Mouse (Mus musculus): ENCODE measurements around the gene Gm11939.
"Not testable (repeated sequence)": the region's sequence is repeated elsewhere in the genome, so short reads cannot be mapped to it uniquely, and the experiment has no call there.

Gm11939 gene

DNA sequence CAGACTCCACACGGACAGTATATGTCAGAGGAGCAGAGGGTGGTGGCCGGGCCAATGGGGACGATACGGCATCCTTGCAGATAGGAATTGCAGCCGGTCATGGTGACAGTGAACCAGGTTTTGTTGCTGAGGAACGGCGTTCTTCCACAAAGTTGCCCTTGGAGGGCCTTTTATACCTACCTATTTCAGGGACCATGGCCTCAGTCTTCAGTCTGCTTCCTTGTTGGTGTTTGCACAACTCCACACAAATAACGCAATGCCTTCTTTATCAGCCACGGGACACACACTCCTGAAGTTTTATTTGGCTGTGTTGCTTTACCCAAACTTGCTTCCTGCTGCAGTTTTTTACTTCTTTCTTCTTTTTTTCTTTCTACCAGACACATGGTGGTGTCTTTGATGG is at the start of gene Gm11939:
Gene Gm11939 (minus strand): TSS at position 101 of the 400 bp plus-strand sequence.
- no peak for DNase-seq

DNA sequence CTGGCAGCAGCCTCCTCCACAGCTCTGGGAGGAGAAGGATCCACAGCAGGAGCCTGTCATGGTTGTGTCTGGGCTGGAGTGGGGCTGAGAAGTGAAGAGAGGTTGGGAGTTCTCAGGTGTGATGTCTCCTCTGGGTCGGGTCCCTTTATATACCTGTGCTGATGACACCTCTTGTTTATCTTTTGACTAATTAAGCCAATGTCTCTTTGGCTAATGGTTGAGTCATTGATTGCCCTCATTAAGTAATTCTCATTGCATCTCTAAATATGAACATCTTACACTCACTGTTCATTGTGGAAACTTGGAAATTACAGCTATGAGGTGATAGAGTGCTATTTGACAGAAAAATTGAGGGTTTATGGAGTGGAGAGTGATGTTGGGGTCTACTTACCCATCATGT is 43.9 kb upstream of the Gm11939 start, which contains the start of gene Gm11938:
Gene Gm11938 (minus strand): TSS at position 101 of the 400 bp plus-strand sequence.
- not testable (repeated sequence) for DNase-seq

DNA sequence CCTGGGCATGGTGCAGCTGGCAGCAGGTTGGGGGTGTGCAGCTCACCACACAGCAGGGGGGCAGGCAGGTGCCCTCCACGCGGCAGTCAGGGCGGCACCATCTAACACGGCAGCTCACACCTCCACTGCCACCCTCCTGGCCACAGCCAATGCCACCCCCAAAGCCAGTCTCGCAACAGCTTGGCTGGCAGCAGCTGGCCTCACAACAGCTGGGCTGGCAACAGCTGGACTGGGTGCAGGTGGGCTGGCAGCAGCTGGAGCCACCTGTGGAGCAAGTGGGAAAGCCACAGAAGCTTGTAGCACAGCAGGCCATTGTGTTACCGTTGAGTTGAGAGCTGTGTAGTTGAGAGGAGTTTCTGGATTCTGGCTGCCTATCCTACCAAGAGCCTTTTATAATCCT is 38.5 kb upstream of the Gm11939 start, which contains the start of gene Krtap9-3:
Gene Krtap9-3 (minus strand): TSS at position 364 of the 400 bp plus-strand sequence.
- not testable (repeated sequence) for DNase-seq

DNA sequence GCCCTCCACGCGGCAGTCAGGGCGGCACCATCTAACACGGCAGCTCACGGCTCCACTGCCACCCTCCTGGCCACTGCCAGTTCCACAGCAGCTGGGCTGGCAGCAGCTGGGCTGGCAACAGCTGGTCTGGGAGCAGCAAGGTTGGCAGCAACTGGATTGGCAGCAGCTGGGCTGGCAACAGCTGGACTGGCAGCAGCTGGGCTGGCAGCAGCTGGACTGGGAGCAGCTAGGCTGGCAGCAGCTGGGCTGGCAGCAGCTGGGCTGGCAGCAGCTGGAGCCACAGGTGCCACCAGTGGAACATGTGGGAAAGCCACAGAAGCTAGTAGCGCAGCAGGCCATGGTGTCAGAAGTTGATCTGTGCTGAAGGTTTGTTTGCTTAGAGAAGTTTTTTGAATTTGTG is 31.7 kb upstream of the Gm11939 start, which contains the start of gene Krtap1-3:
Gene Krtap1-3 (minus strand): TSS at position 359 of the 400 bp plus-strand sequence.
- no peak for DNase-seq

DNA sequence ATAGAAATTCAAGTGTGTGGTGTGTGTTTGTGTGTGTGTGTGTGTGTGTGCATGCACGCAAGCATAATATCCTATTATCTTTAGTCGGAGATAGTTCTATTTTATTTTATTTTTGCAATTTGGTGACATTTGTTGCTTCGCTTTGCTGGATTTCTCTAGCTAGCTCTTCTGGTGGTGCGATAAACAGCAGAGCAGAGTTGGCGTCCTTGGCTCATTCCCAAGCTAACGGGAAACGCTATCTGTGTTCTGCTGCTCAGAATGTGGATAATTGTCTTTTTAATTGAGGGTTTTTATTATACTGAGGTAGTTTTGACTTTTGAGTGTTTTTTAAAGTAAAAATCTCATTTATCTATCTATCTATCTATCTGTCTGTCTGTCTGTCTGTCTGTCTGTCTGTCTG is 25.8 kb upstream of the Gm11939 start:
- DNase-seq = no peak

DNA sequence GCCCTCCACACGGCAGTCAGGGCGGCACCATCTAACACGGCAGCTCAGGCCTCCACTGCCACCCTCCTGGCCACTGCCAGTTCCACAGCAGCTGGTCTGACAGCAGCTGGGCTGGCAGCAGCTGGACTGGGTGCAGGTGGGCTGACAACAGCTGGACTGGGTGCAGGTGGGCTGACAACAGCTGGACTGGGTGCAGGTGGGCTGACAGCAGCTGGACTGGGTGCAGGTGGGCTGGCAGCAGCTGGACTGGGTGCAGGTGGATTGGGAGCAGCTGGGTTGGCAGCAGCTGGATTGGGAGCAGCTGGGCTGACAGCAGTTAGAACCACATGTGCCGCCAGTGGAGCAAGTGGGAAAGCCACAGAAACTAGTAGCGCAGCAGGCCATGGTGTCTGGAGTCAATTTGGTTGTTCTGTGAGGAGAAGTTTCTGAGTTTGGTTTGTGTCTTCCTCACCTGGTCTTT is 24.0 kb upstream of the Gm11939 start, which contains the start of gene Krtap1-4:
Gene Krtap1-4 (minus strand): TSS at position 410 of the 460 bp plus-strand sequence.
- no peak for DNase-seq

DNA sequence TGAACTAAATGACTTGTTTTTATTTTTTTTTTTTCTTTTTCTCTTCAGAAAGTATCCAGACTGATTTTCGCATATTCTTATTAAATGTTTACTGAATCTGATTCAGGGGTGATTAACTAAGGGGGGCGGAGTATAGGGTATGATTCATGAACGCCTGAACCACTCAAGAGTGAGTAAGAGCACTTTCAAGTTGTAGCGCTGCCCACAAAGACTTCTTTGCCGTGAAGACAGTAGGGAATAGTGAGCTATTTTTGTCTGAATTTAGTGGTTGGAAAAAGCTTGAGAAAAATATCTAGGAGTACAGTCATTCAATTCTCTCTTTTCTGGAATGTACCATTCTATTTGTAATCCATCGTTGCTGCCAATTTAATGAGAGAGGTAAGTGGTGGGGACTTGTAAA is 22.3 kb upstream of the Gm11939 start:
- DNase-seq = no peak

DNA sequence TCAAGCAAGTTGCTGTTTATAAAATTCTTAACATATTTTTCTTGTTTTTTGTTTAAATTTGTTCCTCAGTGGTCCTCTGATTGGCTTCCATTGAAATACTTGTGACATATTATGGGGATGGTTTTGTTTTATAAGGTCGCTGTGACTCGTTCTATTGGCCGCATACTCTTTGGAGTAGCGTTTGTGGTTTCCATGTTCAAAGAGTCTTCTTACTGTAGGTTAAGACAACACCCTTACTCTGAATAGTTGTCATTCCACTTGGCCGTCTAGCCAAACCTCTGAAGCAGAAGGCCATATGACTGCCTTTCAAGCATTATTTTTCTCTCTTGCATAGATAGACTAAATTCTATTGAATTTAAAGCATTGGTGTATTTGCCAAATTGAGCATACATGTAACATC is 21.8 kb upstream of the Gm11939 start:
- DNase-seq = no peak

DNA sequence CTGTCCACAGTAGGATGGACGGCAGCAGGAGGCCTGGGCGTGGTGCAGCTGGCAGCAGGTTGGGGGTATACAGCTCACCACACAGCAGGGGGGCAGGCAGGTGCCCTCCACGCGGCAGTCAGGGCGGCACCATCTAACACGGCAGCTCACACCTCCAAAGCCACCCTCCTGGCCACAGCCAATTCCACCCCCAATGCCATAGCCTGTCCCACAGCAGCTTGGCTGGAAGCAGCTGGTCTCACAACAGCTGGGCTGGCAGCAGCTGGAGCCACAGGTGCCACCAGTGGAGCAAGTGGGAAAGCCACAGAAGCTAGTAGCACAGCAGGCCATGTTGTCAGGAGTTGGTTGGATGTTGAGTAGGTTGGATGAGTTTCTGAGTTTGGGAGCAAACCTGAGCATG is 21.4 kb upstream of the Gm11939 start, which contains the start of gene Krtap1-5:
Gene Krtap1-5 (minus strand): TSS at position 381 of the 400 bp plus-strand sequence.
- no peak for DNase-seq

DNA sequence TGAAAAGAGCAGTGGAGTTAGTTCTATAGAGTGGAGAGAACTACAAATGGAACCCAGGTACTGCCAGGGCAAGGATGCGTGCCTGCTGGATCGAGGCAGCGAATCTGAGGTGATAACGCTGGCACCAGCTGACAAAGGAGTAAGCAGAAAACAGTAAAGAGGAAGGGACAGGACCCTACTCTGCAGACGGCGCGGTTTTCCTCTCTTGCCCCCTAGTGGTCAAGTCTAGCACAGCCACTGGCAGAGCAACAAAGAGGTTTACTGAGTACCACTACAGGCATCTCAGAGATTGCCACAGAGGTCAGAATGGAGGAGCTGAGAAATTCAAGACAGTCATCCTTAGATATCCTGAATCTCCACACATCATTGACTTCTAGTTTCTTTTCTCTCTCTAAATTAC is 14.8 kb upstream of the Gm11939 start:
- DNase-seq = peak; percentile 80

DNA sequence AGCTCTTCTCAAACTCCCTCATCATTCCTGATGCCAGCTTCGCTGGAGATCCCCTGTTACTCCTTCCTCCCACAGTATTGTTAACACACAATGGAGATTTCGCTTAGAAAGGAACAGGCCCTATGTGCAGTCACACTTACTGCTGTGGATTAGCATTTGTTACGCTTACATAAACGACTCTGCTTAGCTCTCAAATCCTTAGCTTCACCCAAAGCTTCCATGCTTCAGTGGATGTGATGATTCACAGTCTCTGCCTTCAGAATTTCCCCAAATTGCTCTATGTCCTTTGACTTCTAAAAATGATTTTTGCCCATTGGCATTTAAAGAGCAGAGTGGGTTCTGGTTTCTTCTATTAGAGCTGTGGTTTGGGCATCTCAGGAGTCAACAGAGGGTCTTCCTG is 13.9 kb upstream of the Gm11939 start:
- DNase-seq = no peak

DNA sequence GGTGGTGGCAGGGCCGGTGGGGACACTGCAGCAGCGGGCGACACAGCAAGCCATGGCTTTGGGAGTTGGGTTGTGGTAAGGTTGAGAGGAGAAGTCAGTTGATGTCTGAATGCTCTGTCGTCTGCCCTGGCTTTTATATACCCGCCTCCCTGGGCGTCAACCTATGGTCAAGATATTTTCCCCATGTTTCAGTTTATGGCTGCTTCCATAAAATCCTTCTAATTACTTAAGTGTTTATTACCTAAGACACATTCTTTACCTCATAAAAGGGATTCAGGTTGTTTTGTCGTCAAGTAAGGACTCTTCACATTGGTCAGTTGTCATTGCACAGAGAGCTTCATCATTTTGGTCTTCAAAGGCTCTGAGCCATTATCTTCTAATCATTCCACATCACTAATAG is 7.3 kb upstream of the Gm11939 start, which contains the start of gene Krtap3-1:
Gene Krtap3-1 (minus strand): TSS at position 101 of the 400 bp plus-strand sequence.
- no peak for DNase-seq

DNA sequence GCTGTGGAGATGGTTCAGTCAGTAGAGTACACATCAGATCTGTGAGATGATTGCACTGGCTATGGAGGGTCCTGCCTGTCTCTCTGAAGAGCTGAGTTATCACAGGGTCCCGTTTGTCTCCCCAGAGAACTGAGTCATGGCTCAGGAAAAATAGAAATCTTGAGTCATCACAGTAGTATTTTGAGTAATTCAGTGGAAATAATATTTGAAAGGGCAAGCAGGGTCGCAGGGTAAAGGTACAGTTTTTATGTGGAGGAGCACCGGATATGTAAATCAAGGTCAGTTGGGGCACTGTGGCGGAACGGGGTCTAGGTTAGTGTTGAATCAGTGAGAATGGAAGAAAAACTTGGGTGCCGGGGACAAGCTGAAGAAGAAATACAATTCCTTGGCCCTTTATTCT is 3.3 kb upstream of the Gm11939 start:
- no peak for DNase-seq

DNA sequence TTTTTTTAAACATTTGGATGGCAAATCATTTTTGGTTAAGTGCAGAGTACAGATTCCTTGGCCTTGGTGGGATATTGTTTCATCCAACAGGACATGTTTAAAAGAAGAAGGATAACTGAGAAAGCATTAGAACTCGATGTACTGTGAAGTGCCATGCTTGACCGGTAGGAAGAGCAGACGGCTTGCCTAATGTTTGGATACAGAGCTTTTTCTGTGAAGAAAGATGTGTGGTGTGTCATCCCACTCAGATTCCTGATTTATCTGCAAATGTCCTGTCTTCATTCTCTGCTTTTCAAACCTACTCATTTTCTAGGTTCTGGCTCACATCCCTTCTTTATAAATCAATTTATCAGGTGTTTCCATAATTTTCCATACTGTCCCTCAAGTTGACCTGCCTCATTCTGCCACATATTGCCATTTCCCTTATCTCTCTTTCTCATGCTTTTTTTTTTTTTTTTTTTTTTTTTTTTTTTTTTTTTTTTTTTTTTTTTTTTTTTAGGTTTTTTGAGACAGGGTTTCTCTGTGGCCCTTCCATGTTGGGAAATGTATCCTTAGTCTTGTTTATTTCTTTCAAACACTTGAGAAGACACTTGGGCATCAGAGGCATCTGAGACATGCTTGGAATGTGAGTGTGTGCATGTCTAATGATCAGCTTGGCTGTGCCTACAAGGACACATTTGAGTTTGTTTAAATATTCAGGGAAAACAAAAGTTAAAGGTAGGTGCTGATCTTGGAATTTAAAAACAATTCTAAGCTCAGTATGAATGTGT is 1.1 kb downstream of the Gm11939 start:
- DNase-seq = no peak

DNA sequence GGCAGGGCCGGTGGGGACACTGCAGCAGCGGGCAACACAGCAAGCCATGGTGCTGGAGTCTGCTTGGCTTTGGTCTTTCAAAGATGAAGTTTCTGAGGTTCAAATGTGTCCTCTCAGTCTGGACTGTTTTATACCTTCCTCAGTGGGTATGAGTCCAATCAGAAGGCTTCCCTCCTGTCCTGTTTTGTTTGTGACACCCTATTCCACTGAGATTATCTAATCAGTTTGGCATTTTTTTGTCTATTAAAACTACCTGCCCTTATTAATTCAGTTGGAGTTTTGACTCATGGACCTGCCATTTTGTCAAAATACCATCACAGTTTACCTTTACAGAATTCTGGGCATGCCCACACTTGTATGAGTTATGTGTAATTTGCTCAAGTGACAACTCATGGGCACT is 2.5 kb downstream of the Gm11939 start, which contains the start of gene Krtap3-2:
Gene Krtap3-2 (minus strand): TSS at position 101 of the 400 bp plus-strand sequence.
- DNase-seq = no peak

DNA sequence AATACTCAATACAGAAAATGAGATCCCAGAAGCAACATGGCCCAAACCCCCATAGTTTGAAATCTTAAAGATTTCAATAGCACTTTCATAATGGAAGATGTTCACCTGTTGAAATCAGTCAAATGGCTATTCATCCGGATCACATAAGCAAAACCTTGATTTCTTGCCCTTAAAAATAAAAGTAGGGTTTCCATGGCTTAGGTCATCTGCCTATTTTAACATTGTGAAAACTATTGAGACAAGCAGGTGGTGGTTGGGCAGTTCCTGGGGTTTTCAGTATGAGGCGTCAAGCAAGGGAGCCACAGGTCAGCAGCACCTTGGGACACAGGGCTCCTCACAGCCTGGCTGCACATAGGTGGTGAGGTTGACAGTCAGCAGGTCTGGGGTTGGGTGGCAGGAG is 3.1 kb downstream of the Gm11939 start:
- DNase-seq = no peak

DNA sequence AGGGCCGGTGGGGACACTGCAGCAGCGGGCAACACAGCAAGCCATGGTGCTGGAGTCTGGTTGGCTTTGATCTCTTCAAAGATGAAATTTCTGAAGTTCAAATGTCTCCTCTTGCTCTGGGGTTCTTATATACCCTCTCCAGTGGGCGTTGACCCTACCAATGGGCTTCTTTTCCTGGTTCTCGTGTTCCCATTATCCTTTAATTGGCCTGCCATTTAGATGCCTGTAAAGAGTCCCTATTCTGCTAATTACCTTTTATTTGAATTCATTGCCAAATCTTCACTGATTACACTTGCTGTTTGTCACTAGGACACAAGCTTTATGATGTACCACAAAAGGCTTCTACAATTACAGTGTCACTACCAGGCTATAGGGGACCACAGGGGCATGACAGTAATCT is 8.5 kb downstream of the Gm11939 start, which contains the start of gene Krtap3-3:
Gene Krtap3-3 (minus strand): TSS at position 101 of the 400 bp plus-strand sequence.
- no peak for DNase-seq

DNA sequence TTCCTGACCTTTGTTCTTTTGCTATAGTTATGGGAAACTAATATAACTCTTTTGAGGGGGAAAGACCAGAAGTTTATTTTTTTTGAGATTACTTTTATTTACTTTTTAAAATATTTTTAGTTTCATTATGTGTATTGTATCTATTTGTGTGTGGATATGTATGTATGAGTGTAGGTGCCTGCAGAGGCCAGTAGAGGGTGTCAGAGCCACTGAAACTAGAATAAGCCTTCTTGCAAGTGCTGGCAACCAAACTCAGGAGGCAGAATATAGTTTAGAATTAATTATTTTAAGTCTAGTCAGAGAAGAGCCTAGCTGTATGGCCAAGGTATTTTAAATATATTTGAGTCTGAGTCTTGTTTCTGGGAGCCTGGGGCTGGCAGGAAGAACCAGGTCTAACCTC is 11.4 kb downstream of the Gm11939 start:
- no peak for DNase-seq

DNA sequence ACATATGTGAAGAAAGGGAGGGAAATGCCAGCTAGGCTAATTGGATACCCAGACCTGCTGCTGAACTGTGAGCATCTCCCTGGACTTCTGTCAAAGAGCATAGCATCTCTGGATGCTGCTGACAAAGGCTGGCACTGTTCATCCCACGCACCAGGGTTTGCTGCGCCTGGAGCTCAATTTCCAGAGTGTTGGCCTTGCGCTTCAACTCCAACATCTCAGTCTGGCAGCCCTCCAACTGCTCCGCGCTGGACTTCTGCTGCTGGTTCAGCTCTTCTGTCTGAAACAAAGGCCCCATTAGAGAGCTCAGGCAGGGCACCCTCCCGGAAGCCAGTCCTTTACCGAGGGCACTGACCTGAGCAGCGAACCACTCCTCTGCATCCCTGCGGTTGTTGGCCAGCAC is 19.5 kb downstream of the Gm11939 start:
- DNase-seq = peak; percentile 6

DNA sequence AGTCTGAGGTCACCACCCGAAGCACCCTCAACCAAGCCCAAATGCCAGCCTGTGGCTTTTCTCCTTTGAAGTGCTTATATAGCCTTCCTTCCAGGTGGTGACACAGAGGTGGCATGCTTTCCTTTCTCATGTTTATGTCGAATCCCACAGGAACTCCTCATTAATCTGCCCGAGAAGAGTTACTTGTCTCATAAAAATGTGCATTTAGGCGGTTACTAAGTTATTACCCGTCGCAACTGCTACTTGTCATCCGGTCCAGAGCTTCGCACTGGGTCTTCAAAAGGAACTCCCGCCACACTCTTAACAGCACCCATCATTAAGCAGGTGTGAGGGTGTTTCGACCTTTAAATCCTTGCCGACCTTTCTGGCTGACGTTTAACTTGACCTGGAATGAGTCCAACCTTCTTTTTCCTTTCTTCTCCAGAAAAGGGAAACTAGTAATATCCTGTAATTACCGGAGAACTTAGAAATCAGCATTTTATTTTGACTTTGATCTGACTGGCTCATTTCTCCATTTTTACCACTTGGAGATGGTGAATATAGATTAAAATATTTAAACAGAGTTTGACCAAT is 37.9 kb downstream of the Gm11939 start, which contains the start of gene Krt39:
Gene Krt39 (minus strand): TSS at position 51 of the 573 bp plus-strand sequence.
- DNase-seq = no peak

DNA sequence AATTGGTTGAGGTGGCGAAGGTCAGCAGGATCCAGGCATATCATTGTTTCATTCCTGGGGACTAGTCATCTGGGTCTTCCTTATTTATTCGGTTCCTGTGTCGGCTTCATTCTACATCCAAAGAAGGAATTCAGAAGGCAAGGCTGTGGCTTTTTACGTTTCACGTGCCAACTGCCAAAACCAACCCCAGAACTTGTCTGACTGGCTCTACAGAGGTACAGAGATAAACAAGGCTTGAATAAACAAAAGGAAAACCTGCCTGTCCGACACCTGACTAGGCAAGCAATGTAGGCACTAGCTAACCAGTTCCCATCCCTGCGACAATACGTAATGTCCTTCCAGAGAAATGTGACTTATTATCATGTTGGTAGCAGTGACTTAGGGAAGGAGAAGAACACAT is 45.2 kb downstream of the Gm11939 start:
- no peak for DNase-seq

Measured in lung, postnatal 14 days (tissue).